Comparison of ENCODE assay signal across 22 mouse cellular contexts in the genomic region with DNA sequence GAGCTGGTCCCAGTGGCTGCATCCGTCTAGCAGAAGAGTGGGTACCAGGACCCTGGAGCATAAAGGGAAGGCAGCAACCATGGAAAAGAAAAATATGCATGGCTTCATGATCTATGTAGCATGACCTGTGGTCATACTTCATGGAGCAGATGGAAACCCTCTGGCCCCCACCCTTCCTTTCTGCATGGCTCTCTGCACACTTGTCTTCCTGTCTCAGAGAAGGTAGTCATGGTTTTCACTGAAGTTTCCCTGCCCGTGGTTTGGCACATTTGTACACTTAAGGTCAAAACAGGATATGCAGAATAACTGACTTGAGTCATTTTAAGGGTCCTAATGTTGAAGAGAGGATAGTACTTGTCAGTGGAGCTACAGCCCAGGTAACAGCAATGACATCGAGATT. TPM values are rescaled to one million over a fixed set of nuclear protein-coding genes. Genes with fewer than 3 reads are reported as not detected.
"Had no signal": no experiment of that assay in that cellular context is flagged by ENCODE, and none has a peak within 500 bp of the region (broad histone marks: within the 10 kb centered on the region; RNA-seq: fewer than 3 reads in every experiment).

No protein-coding gene starts in this region.

- H3K27ac ChIP-seq: hindbrain, postnatal 0 days; limb, embryonic 12.5 days; limb, embryonic 15.5 days; liver, embryonic 13.5 days; midbrain, embryonic 12.5 days; midbrain, embryonic 15.5 days; neural tube, embryonic 13.5 days; stomach, embryonic 15.5 days had no signal

- H3K9ac ChIP-seq: limb, embryonic 12.5 days; limb, embryonic 15.5 days; liver, embryonic 13.5 days; midbrain, embryonic 12.5 days; midbrain, embryonic 15.5 days; neural tube, embryonic 13.5 days; stomach, embryonic 15.5 days had no signal

- ATAC-seq: hindbrain, postnatal 0 days; inflammation-experienced regulatory T-cells, adult 6 months; intestine, embryonic 16.5 days; midbrain, embryonic 15.5 days had no signal

- H3K4me3 ChIP-seq: limb, embryonic 12.5 days; limb, embryonic 15.5 days; liver, embryonic 13.5 days; midbrain, embryonic 12.5 days; midbrain, embryonic 15.5 days; myocyte; neural tube, embryonic 13.5 days; stomach, embryonic 15.5 days had no signal

- H3K9me3 ChIP-seq: limb, embryonic 15.5 days; liver, embryonic 13.5 days; midbrain, embryonic 12.5 days; midbrain, embryonic 15.5 days; neural tube, embryonic 13.5 days; stomach, embryonic 15.5 days had no signal

- DNase-seq: kidney, adult 18-20 months; kidney, adult 9 months; kidney, postnatal 14 days; kidney, postnatal 4 days; left cerebral cortex, postnatal 4 days; liver, embryonic 13.5 days; lung, adult 18-20 months; lung, postnatal 4 days; thymus, postnatal 36 days had no signal

- H3K36me3 ChIP-seq: limb, embryonic 12.5 days; limb, embryonic 15.5 days; liver, embryonic 13.5 days; midbrain, embryonic 12.5 days; midbrain, embryonic 15.5 days; neural tube, embryonic 13.5 days; stomach, embryonic 15.5 days had no signal

- H3K4me2 ChIP-seq: limb, embryonic 12.5 days; limb, embryonic 15.5 days; liver, embryonic 13.5 days; midbrain, embryonic 12.5 days; midbrain, embryonic 15.5 days; neural tube, embryonic 13.5 days; stomach, embryonic 15.5 days had no signal

- H3K27me3 ChIP-seq: limb, embryonic 12.5 days; limb, embryonic 15.5 days; liver, embryonic 13.5 days; midbrain, embryonic 12.5 days; midbrain, embryonic 15.5 days; neural tube, embryonic 13.5 days; stomach, embryonic 15.5 days had no signal

- H3K4me1 ChIP-seq: limb, embryonic 12.5 days; limb, embryonic 15.5 days; liver, embryonic 13.5 days; midbrain, embryonic 12.5 days; midbrain, embryonic 15.5 days; neural tube, embryonic 13.5 days; stomach, embryonic 15.5 days had no signal

RNA-seq across cellular contexts. Expression of gene Alk, which starts 16.8 kb away (rescaled TPM):
- total RNA-seq: megakaryocyte progenitor cell, adult 5-6 weeks; monocyte, adult 5-6 weeks had no signal
- polyA plus RNA-seq: lung, embryonic 16.5 days; myocyte had no signal
